Comparison of ENCODE assay signal across 8 mouse cellular contexts in genomic region chr17:25015655-25016291, GRCm38 (mm10). TPM values are rescaled to one million over a fixed set of nuclear protein-coding genes. Genes with fewer than 3 reads are reported as not detected.
DNase-seq lines count a peak whose midpoint lies in the region; ATAC-seq lines count a peak whose summit lies in the region.

Gene Cramp1l (minus strand): TSS chr17:25015788.
Gene Ift140 (plus strand): TSS chr17:25016085.

- WGBS in heart, embryonic 14.5 days: under 1% methylated on average over 62 of the region's 62 CpGs
- under 1% methylated on average over 62 of the region's 62 CpGs for WGBS in liver, embryonic 13.5 days (ENCODE audit: insufficient replicate concordance)
- WGBS in stomach, embryonic 16.5 days: under 1% methylated on average over 62 of the region's 62 CpGs

- peak within 1 kb of the TSS; percentile 91 for H3K4me2 ChIP-seq in heart, embryonic 14.5 days (ENCODE audit: low read length)
- H3K4me2 ChIP-seq in liver, embryonic 13.5 days: peak within 1 kb of the TSS; percentile 93
- peak within 1 kb of the TSS; percentile 91 for H3K4me2 ChIP-seq in stomach, embryonic 16.5 days (ENCODE audit: low read depth, low read length)

- H3K4me1 ChIP-seq in heart, embryonic 14.5 days (ENCODE audit: control insufficient read depth in 2 of 2, insufficient read depth in 2 of 2, low read length in 2 of 2): peaks cover 2 to 16% of the 10 kb centered on the region in 2 experiments; a peak in 3 of 4 replicates
- peaks cover 37% of the 10 kb centered on the region for H3K4me1 ChIP-seq in liver, embryonic 13.5 days (replicated peaks)
- peaks cover 6% of the 10 kb centered on the region for H3K4me1 ChIP-seq in stomach, embryonic 16.5 days (ENCODE audit: control insufficient read depth, insufficient read depth, low read length)

- H3K27ac ChIP-seq in heart, embryonic 14.5 days (replicated peaks in 1 of 2; ENCODE audit: control insufficient read depth in 1 of 2, insufficient read depth in 1 of 2, low read depth in 2 of 2, low read length in 2 of 2): peak within 1 kb of the TSS; percentile 66 to 85
- peak within 1 kb of the TSS; percentile 95 for H3K27ac ChIP-seq in liver, embryonic 13.5 days
- peak within 1 kb of the TSS; percentile 87 for H3K27ac ChIP-seq in stomach, embryonic 16.5 days (ENCODE audit: low read length)

- H3K27me3 ChIP-seq in heart, embryonic 14.5 days (ENCODE audit: control insufficient read depth, insufficient read depth, low read length): no peaks in the 10 kb centered on the region
- H3K27me3 ChIP-seq in liver, embryonic 13.5 days: no peaks in the 10 kb centered on the region
- H3K27me3 ChIP-seq in stomach, embryonic 16.5 days (ENCODE audit: control insufficient read depth, insufficient read depth, low read length): no peaks in the 10 kb centered on the region

- peak; percentile 93 for ATAC-seq in CD4-positive, CD25-positive, alpha-beta regulatory T cell, adult 4 months
- peak; percentile 95 for ATAC-seq in heart, embryonic 14.5 days (ENCODE audit: insufficient number of reproducible peaks, insufficient read depth, low FRiP score, low read depth)
- peak; percentile 93 for ATAC-seq in liver, embryonic 13.5 days (ENCODE audit: low read depth)
- peak; percentile 98 for ATAC-seq in stomach, embryonic 16.5 days (ENCODE audit: insufficient read depth, low FRiP score)

- peak within 1 kb of the TSS; percentile 85 to 100 for H3K4me3 ChIP-seq in heart, embryonic 14.5 days (ENCODE audit: control insufficient read depth in 1 of 2, insufficient read depth in 1 of 2, low read depth in 1 of 2, low read length in 2 of 2)
- H3K4me3 ChIP-seq in liver, embryonic 13.5 days (replicated peaks): peak within 1 kb of the TSS; percentile 100
- H3K4me3 ChIP-seq in stomach, embryonic 16.5 days (replicated peaks; ENCODE audit: low read length): peak within 1 kb of the TSS; percentile 96

- peak; percentile 96 for DNase-seq in c-Kit-negative CD71-positive TER-119-positive erythroid progenitor cells, embryonic 14.5 days (ENCODE audit: low read depth, low spot score)
- DNase-seq in fibroblast of lung, adult 2 months (ENCODE audit: low read depth): peak; percentile 98
- DNase-seq in kidney, postnatal 14 days: peak; percentile 100
- peak; percentile 99 for DNase-seq in liver, embryonic 13.5 days
- peak; percentile 99 for DNase-seq in neural tube, embryonic 10.5 days (ENCODE audit: extremely low spot score, low spot score)

- H3K9me3 ChIP-seq in heart, embryonic 14.5 days (ENCODE audit: control insufficient read depth, low read length): no peaks in the 10 kb centered on the region
- H3K9me3 ChIP-seq in liver, embryonic 13.5 days (replicated peaks): no peaks in the 10 kb centered on the region
- H3K9me3 ChIP-seq in stomach, embryonic 16.5 days (replicated peaks; ENCODE audit: control insufficient read depth, low read length): no peaks in the 10 kb centered on the region

- H3K36me3 ChIP-seq in heart, embryonic 14.5 days (ENCODE audit: control insufficient read depth, insufficient read depth, low read length): peaks cover 29% of the 10 kb centered on the region
- H3K36me3 ChIP-seq in liver, embryonic 13.5 days: peaks cover 39% of the 10 kb centered on the region
- no peaks in the 10 kb centered on the region for H3K36me3 ChIP-seq in stomach, embryonic 16.5 days (ENCODE audit: control insufficient read depth, insufficient read depth, low read length)

- H3K9ac ChIP-seq in heart, embryonic 14.5 days (ENCODE audit: low read length): peak within 1 kb of the TSS; percentile 93
- peak within 1 kb of the TSS; percentile 99 for H3K9ac ChIP-seq in liver, embryonic 13.5 days
- H3K9ac ChIP-seq in stomach, embryonic 16.5 days (ENCODE audit: low read length): peak within 1 kb of the TSS; percentile 90

RNA-seq across cellular contexts. Expression of gene Cramp1l, which starts in this region (rescaled TPM):
- polyA plus RNA-seq in CD4-positive, CD25-positive, alpha-beta regulatory T cell, adult 4 months (2017; shearing (Covaris generic)): 1 to 10 TPM; 6.1 to 7.4 TPM
- 6.4 and 7.6 TPM in 2 replicates for polyA plus RNA-seq in heart, embryonic 14.5 days (2014; fragmentation: Nextera tagmentation; extraction: Ambion mirVana)
- 2.8 and 3.8 TPM in 2 replicates for polyA plus RNA-seq in liver, embryonic 13.5 days (2015; fragmentation: Nextera tagmentation; extraction: Ambion mirVana)
- 3.4 and 4.2 TPM in 2 replicates for polyA plus RNA-seq in stomach, embryonic 16.5 days (2015; fragmentation: Nextera tagmentation; extraction: Ambion mirVana)

RNA-seq across cellular contexts. Expression of gene Ift140, which starts in this region (rescaled TPM):
- 10 to 100 TPM; 12.3 to 25.1 TPM for polyA plus RNA-seq in CD4-positive, CD25-positive, alpha-beta regulatory T cell, adult 4 months (2017; shearing (Covaris generic))
- 9.9 and 10.6 TPM in 2 replicates for polyA plus RNA-seq in heart, embryonic 14.5 days (2014; fragmentation: Nextera tagmentation; extraction: Ambion mirVana)
- polyA plus RNA-seq in liver, embryonic 13.5 days (2015; fragmentation: Nextera tagmentation; extraction: Ambion mirVana): 94.4 and 99.3 TPM in 2 replicates
- polyA plus RNA-seq in stomach, embryonic 16.5 days (2015; fragmentation: Nextera tagmentation; extraction: Ambion mirVana): 21.7 TPM in 2 replicates

Comparison
In these comparisons a context has a peak if more than half of its experiments do, and no peak if none do; other contexts are left out.
1. Peak in every context shown above with its lines: DNase-seq, ATAC-seq, H3K4me3 ChIP-seq and H3K27ac ChIP-seq.